Mouse (Mus musculus): ENCODE measurements around the gene Ubap1.

Ubap1 gene

GRCm38 (mm10) chr4:41348584-41349198 is at the start of gene Ubap1:
Ubap1 (plus strand) TSS chr4:41348996.
- DNase-seq (ENCODE audit: low read depth, low spot score): peak; percentile 94

GRCm38 (mm10) chr4:41303671-41304070 is 45.1 kb upstream of the Ubap1 start:
- no peak for DNase-seq (ENCODE audit: low read depth, low spot score)

- DNase-seq (ENCODE audit: low read depth, low spot score): peak; percentile 68
These were observed 44.5 kb upstream of the Ubap1 start for GRCm38 (mm10) chr4:41304302-41304701.

GRCm38 (mm10) chr4:41307406-41307805 is 41.4 kb upstream of the Ubap1 start:
- DNase-seq (ENCODE audit: low read depth, low spot score): no peak

- DNase-seq (ENCODE audit: low read depth, low spot score): no peak
These were observed 37.9 kb upstream of the Ubap1 start for GRCm38 (mm10) chr4:41310567-41311563.

- DNase-seq (ENCODE audit: low read depth, low spot score): no peak
These were observed 35.1 kb upstream of the Ubap1 start for GRCm38 (mm10) chr4:41313722-41314121.

- DNase-seq (ENCODE audit: low read depth, low spot score): peak; percentile 96
These were observed 34.4 kb upstream of the Ubap1 start, which contains the start of gene Dcaf12 for GRCm38 (mm10) chr4:41314141-41315129. Dcaf12 (minus strand) TSS chr4:41314889.

- no peak for DNase-seq (ENCODE audit: low read depth, low spot score)
These were observed 33.6 kb upstream of the Ubap1 start for GRCm38 (mm10) chr4:41315173-41315572.

GRCm38 (mm10) chr4:41318267-41318666 is 30.5 kb upstream of the Ubap1 start:
- DNase-seq (ENCODE audit: low read depth, low spot score): no peak

- no peak for DNase-seq (ENCODE audit: low read depth, low spot score)
These were observed 27.8 kb upstream of the Ubap1 start for GRCm38 (mm10) chr4:41320971-41321370.

- no peak for DNase-seq (ENCODE audit: low read depth, low spot score)
These were observed 21.9 kb upstream of the Ubap1 start for GRCm38 (mm10) chr4:41326876-41327275.

- no peak for DNase-seq (ENCODE audit: low read depth, low spot score)
These were observed 19.3 kb upstream of the Ubap1 start for GRCm38 (mm10) chr4:41329481-41329880.

GRCm38 (mm10) chr4:41331085-41331484 is 17.7 kb upstream of the Ubap1 start:
- no peak for DNase-seq (ENCODE audit: low read depth, low spot score)

- DNase-seq (ENCODE audit: low read depth, low spot score): no peak
These were observed 16.9 kb upstream of the Ubap1 start for GRCm38 (mm10) chr4:41331698-41332421.

GRCm38 (mm10) chr4:41336546-41336945 is 12.2 kb upstream of the Ubap1 start:
- no peak for DNase-seq (ENCODE audit: low read depth, low spot score)

- no peak for DNase-seq (ENCODE audit: low read depth, low spot score)
These were observed 7.8 kb upstream of the Ubap1 start for GRCm38 (mm10) chr4:41340912-41341550.

GRCm38 (mm10) chr4:41346011-41346410 is 2.8 kb upstream of the Ubap1 start:
- no peak for DNase-seq (ENCODE audit: low read depth, low spot score)

- DNase-seq (ENCODE audit: low read depth, low spot score): no peak
These were observed 957 bp upstream of the Ubap1 start for GRCm38 (mm10) chr4:41347839-41348238.

GRCm38 (mm10) chr4:41349199-41349591 is 399 bp downstream of the Ubap1 start:
- DNase-seq (ENCODE audit: low read depth, low spot score): no peak

- DNase-seq (ENCODE audit: low read depth, low spot score): no peak
These were observed 4.0 kb downstream of the Ubap1 start for GRCm38 (mm10) chr4:41352758-41353157.

Data from telencephalon, adult 2 months (tissue).